In genomic region chr2:4254083-4254482, GRCm38 (mm10) we compare ENCODE assay signal across 20 mouse cellular contexts.
"Had no signal": no experiment of that assay in that cellular context is flagged by ENCODE, and none has a peak within 500 bp of the region (broad histone marks: within the 10 kb centered on the region; RNA-seq: fewer than 3 reads in every experiment).

No protein-coding gene starts in this region.

- H3K36me3 ChIP-seq: heart, embryonic 12.5 days; hindbrain, embryonic 10.5 days; hindbrain, embryonic 12.5 days; intestine, embryonic 15.5 days; kidney, embryonic 15.5 days; limb, embryonic 12.5 days; liver, embryonic 13.5 days; liver, embryonic 15.5 days had no signal

- H3K27ac ChIP-seq: hindbrain, embryonic 12.5 days; kidney, postnatal 0 days; liver, embryonic 13.5 days; liver, embryonic 15.5 days had no signal

- H3K27me3 ChIP-seq: heart, embryonic 12.5 days; hindbrain, embryonic 12.5 days; intestine, embryonic 15.5 days; kidney, embryonic 15.5 days; limb, embryonic 12.5 days; liver, embryonic 13.5 days; liver, embryonic 15.5 days had no signal

- ATAC-seq: inflammation-experienced regulatory T-cells, adult 6 months; intestine, postnatal 0 days; liver, postnatal 0 days had no signal

- H3K4me3 ChIP-seq: gastrocnemius, adult 2 months; heart, adult 2 months; heart, embryonic 12.5 days; hindbrain, embryonic 10.5 days; hindbrain, embryonic 12.5 days; intestine, embryonic 15.5 days; kidney, embryonic 15.5 days; limb, embryonic 12.5 days; liver, embryonic 13.5 days; liver, embryonic 15.5 days had no signal

- H3K9ac ChIP-seq: heart, embryonic 12.5 days; hindbrain, embryonic 12.5 days; hindbrain, embryonic 14.5 days; intestine, embryonic 15.5 days; kidney, embryonic 15.5 days; limb, embryonic 12.5 days; liver, embryonic 13.5 days; liver, embryonic 15.5 days; liver, postnatal 0 days had no signal

- H3K4me1 ChIP-seq: liver, embryonic 13.5 days; liver, embryonic 15.5 days had no signal

- H3K9me3 ChIP-seq: hindbrain, embryonic 10.5 days; hindbrain, embryonic 12.5 days; intestine, embryonic 15.5 days; kidney, embryonic 15.5 days; limb, embryonic 12.5 days; liver, embryonic 13.5 days; liver, embryonic 15.5 days had no signal

- DNase-seq: gastrocnemius, postnatal 25 days; kidney, adult 18-20 months; layer of hippocampus, adult 9-11 months; layer of hippocampus, postnatal 36 days; liver, embryonic 13.5 days had no signal

- H3K4me2 ChIP-seq: hindbrain, embryonic 12.5 days; hindbrain, embryonic 14.5 days; liver, embryonic 11.5 days; liver, embryonic 13.5 days; liver, embryonic 15.5 days had no signal
